Mouse (Mus musculus) olfactory bulb, adult 2 months (tissue): ENCODE measurements around the gene Kcnab3.

ENCODE experiments used
- CTCF ChIP-seq: fragments of 200-500 bp; IDR thresholded peaks from 2 replicates; pipeline ENCODE4 v1.5.1; 2012; ENCODE audit warnings: low read depth, mild to moderate bottlenecking, low read length, moderate library complexity; ENCODE audit not compliant: insufficient read depth
- POLR2A ChIP-seq: fragments of 200-500 bp; IDR thresholded peaks from 2 replicates; pipeline ENCODE4 v1.6.1; 2012; ENCODE audit warnings: mild to moderate bottlenecking, low read depth, low read length, moderate library complexity; ENCODE audit not compliant: insufficient read depth

GRCm38 (mm10) chr11:69369215-69369989 lies 43.3 kb downstream of the Kcnab3 start, which contains the start of gene Chd3:
- TF ChIP-seq CTCF (no peak), POLR2A (no peak)
